Mouse (Mus musculus): ENCODE results near the gene Kcnk6. TPM values are rescaled to one million over a fixed set of nuclear protein-coding genes. Genes with fewer than 3 reads are reported as not detected.
A peak's percentile ranks its signal among the peaks of the same experiment; 100 is the strongest.

The Kcnk6 gene
- polyA plus RNA-seq, 1 experiment, result not detected

DNA sequence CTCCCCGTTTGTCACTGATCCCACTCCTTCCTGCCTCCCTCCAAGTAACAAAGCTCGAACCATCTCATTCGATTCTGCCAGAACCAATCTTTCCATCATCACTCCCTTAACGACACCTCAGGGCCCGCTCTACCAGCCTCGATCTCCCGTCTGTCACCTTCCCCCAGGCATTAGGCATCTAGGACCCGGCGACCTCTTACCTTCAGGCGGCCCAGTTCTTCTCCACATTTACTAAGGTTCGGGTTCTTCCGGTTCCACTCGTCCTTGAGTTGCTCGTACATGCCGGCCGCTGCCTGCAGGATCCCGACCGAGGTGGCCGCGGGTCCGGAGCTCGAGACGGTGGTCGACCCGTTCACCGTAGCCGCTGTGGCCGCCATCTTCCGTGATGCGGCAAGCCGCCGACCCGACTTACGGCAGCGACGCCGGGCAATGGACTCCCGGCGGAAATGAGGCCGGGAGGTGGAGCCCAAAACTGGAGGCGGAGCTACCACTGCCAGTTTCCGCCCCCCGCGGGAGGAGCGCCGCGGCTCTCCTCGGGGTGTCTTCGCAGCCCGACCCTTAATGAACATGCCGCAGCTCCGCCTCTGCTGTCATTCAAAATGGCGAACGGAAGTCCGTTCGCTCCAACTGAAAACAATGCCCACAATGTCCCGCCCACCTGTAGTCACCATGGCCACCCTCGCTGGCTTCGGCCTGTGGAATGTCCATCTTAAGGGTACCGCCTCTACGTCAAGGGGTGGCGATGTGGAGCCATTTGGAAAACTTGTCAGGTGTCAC is 52.0 kb downstream of the Kcnk6 start, which contains the start of gene Psmd8:
Gene Psmd8 (minus strand): TSS at position 625 of the 777 bp plus-strand sequence.
- H3K27me3 ChIP-seq (ENCODE audit: control insufficient read depth), result no peaks in the 10 kb centered on the region
- no peak for TF ChIP-seq TAL1 (IDR thresholded peaks at IDR 0.05; ENCODE audit: low read length)
- TF ChIP-seq GATA1 (IDR thresholded peaks at IDR 0.05; ENCODE audit: low read length), result no peak
- peaks cover 25% of the 10 kb centered on the region for H3K4me1 ChIP-seq (ENCODE audit: control insufficient read depth)
- no peaks in the 10 kb centered on the region for H3K9me3 ChIP-seq (ENCODE audit: control insufficient read depth, low read length)
- peak within 1 kb of the TSS; percentile 82 for H3K4me3 ChIP-seq (replicated peaks)
- H3K36me3 ChIP-seq (ENCODE audit: control insufficient read depth), result peaks cover 34% of the 10 kb centered on the region

DNA sequence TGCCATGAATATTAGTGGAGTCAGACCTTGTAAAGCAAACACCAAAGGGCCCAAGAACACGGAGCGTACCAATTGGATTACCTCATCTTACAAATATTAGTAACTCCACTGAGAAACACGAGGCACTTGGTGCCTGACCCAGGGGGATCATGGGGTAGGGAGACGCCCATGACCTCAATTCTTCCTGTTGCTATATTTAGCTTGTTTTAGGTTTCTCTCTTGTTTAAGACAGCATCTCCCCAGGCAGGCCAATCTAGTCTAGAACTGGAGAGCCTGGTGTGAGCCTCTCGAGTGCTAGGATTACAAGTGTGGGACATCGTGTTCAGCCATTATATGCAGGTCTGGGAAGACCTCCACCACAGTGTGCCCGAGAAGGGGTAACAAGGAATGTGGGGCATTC is 53.0 kb downstream of the Kcnk6 start:
- no peaks in the 10 kb centered on the region for H3K9me3 ChIP-seq (ENCODE audit: control insufficient read depth, low read length)
- TF ChIP-seq TAL1 (IDR thresholded peaks at IDR 0.05; ENCODE audit: low read length) (no peak), GATA1 (IDR thresholded peaks at IDR 0.05; ENCODE audit: low read length) (no peak)
- H3K4me1 ChIP-seq (ENCODE audit: control insufficient read depth), result peaks cover 25% of the 10 kb centered on the region
- H3K36me3 ChIP-seq (ENCODE audit: control insufficient read depth), result peaks cover 44% of the 10 kb centered on the region
- H3K4me3 ChIP-seq (replicated peaks), result peak overlapping the region; percentile 82
- no peaks in the 10 kb centered on the region for H3K27me3 ChIP-seq (ENCODE audit: control insufficient read depth)

DNA sequence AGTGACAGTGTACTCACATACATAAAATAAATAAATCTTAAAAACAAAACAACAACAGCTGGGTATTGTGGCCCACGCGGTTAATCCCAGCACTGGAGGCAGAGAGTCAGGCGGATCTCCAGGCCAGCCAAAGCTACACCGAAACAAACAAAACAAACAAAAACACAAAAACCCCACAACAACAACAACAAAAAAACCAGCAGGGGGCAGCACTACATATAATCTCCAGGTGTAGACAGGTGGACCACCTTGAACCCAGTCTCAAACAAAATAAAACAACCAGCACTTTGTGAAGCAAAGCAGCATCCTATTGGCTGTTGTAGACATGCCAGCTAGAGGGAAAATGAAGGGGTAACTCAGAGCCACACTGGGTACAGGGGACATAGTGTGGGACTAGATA is 54.2 kb downstream of the Kcnk6 start:
- Histone ChIP-seq H3K4me1 (ENCODE audit: control insufficient read depth) (peaks cover 25% of the 10 kb centered on the region), H3K27me3 (ENCODE audit: control insufficient read depth) (peaks cover 8% of the 10 kb centered on the region), H3K9me3 (ENCODE audit: control insufficient read depth, low read length) (no peaks in the 10 kb centered on the region), H3K4me3 (replicated peaks) (peak overlapping the region; percentile 82), H3K36me3 (ENCODE audit: control insufficient read depth) (peaks cover 56% of the 10 kb centered on the region)
- TF ChIP-seq GATA1 (IDR thresholded peaks at IDR 0.05; ENCODE audit: low read length) (no peak), TAL1 (IDR thresholded peaks at IDR 0.05; ENCODE audit: low read length) (no peak)

DNA sequence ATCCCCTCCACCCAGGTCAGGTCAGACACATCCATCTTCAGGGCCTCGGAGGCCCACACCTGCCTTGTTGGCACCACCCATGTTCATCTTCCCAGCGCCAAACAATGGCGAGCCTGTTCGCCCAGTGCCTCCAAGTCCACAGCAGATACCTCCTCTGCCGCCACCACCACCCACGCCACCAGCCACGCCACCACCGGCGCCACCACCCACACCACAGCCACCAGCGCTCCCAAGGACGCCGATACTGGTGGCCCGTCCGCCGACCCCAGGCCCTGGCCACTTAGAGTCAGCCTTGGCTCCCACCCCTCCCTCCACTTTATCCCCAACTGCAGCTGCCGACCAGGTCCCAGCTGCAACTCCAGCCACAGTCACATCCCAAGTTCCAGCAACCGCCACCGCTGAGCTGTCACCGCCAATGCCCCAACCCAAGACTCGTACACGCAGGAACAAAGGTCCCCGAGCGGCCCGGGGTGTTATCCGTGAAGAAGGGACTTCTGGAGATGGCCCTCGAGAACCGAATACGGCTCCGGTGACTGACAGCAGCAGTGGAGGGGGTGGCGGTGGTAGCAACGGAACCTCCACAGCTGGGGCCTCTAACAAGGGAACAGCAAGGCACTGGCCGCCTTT is 59.8 kb downstream of the Kcnk6 start:
- H3K27me3 ChIP-seq (ENCODE audit: control insufficient read depth), result peaks cover 64% of the 10 kb centered on the region
- peaks cover 36% of the 10 kb centered on the region for H3K4me1 ChIP-seq (ENCODE audit: control insufficient read depth)
- H3K4me3 ChIP-seq (replicated peaks), result no peak overlapping the region
- H3K9me3 ChIP-seq (ENCODE audit: control insufficient read depth, low read length), result peaks cover 8% of the 10 kb centered on the region; the same call in 1 of the 2 replicates
- H3K36me3 ChIP-seq (ENCODE audit: control insufficient read depth), result peaks cover 54% of the 10 kb centered on the region
- TF ChIP-seq GATA1 (IDR thresholded peaks at IDR 0.05; ENCODE audit: low read length) (no peak), TAL1 (IDR thresholded peaks at IDR 0.05; ENCODE audit: low read length) (no peak)

Other genes with a start within 250 kb of the Kcnk6 start
- under 0.01 TPM in 1 of 2 replicates, not detected in the other for gene Ryr1, start 107.3 kb downstream of the Kcnk6 start, polyA plus RNA-seq (2012)
- 0.03 TPM in 1 of 2 replicates, not detected in the other for gene Rasgrp4, start 97.7 kb downstream of the Kcnk6 start, polyA plus RNA-seq (2012)
- gene Fam98c, start 76.3 kb downstream of the Kcnk6 start, polyA plus RNA-seq (2012), result 1.1 TPM in 2 replicates
- gene Ggn, start 62.3 kb downstream of the Kcnk6 start, polyA plus RNA-seq (2012), result 0.07 TPM in 1 of 2 replicates, not detected in the other
- gene Spred3, start 62.1 kb downstream of the Kcnk6 start, polyA plus RNA-seq (2012), result 0.03 and 0.04 TPM in 2 replicates
- 11.2 and 15.7 TPM in 2 replicates for gene Psmd8, start 51.8 kb downstream of the Kcnk6 start, polyA plus RNA-seq (2012)
- not detected in 2 replicates for gene Catsperg1, start 18.5 kb downstream of the Kcnk6 start, polyA plus RNA-seq (2012)
- gene Yif1b, start 5.8 kb upstream of the Kcnk6 start, polyA plus RNA-seq (2012), result 6.4 and 6.9 TPM in 2 replicates
- 0.19 TPM in 1 of 2 replicates, not detected in the other for gene 2200002D01Rik, start 16.0 kb upstream of the Kcnk6 start, polyA plus RNA-seq (2012)
- gene Spint2, start 49.4 kb upstream of the Kcnk6 start, polyA plus RNA-seq (2012), result 0.50 and 0.57 TPM in 2 replicates
- 0.07 TPM in 1 of 2 replicates, not detected in the other for gene Ppp1r14a, start 56.8 kb upstream of the Kcnk6 start, polyA plus RNA-seq (2012)
- 0.06 and 0.13 TPM in 2 replicates for gene Dpf1, start 71.4 kb upstream of the Kcnk6 start, polyA plus RNA-seq (2012)

Measured in erythroblast, embryonic 14.5 days (primary cell).